Mouse (Mus musculus): Measurements from ENCODE around the gene Pla2g12a.

DNA sequence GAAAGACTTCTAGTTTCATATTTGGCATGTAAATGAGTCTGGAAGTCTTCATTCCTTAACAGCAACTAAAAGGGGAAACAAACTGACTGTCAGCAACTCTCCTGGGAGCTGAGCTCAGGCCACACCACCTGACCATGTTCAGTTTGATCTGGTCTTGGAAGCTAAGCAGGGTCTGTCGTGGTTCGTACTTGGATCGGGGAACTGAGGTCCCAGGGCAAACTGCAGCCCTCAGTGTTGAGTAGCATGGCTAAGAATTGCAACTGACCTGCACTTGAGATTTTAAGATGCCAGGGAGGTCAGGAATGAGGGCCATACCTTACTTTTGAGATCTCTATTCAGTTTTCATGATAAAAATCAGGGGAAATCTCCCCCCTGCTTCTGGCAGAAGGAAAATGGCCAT lies 47.5 kb downstream of the Pla2g12a start:
- no peak for TF ChIP-seq CTCF (IDR thresholded peaks at IDR 0.05; ENCODE audit: extremely low read depth, insufficient read length, insufficient replicate concordance, low read depth, low read length)
- no peak for TF ChIP-seq POLR2A (IDR thresholded peaks at IDR 0.05; ENCODE audit: low read depth, low read length)

Data from small intestine, adult 2 months (tissue).